Mouse (Mus musculus) spleen, adult 2 months (tissue): ENCODE measurements at regions not wholly inside any gene's neighbourhood (a gene's known extent, or its start where the extent isn't known, plus 50 kb on each side); places are given as distances from the start of the nearest gene placed in this dataset.

Source experiments
- CTCF ChIP-seq: fragments of 200-500 bp; IDR thresholded peaks from 2 replicates; pipeline ENCODE4 v1.5.1; 2011; ENCODE audit warnings: mild to moderate bottlenecking, inconsistent platforms; ENCODE audit not compliant: insufficient read depth, insufficient read length, insufficient replicate concordance; ENCODE audit errors: extremely low read depth
- POLR2A ChIP-seq: fragments of 200-500 bp; IDR thresholded peaks from 2 replicates; pipeline ENCODE4 v1.6.1; 2011; ENCODE audit warnings: low read depth, low read length, inconsistent platforms

GRCm38 (mm10) chr9:101476223-101476622, 224.6 kb upstream of the Ppp2r3a start:
- TF ChIP-seq CTCF, result no peak
- TF ChIP-seq POLR2A, result no peak
